In genomic region chr10:78247206-78247605, GRCm38 (mm10) we compare ENCODE assay signal across 21 mouse cellular contexts. TPM values are rescaled to one million over a fixed set of nuclear protein-coding genes. Genes with fewer than 3 reads are reported as not detected.
DNase-seq lines count a peak whose midpoint lies in the region; ATAC-seq and TF ChIP-seq lines count a peak whose summit lies in the region.
"Had no signal": no experiment of that assay in that cellular context is flagged by ENCODE, and none has a peak within 500 bp of the region (broad histone marks: within the 10 kb centered on the region; RNA-seq: fewer than 3 reads in every experiment).

No protein-coding gene starts in this region.

- DNase-seq in lung, postnatal 36 days = no peak
- DNase-seq: adrenal gland, postnatal 14 days; cerebellum, adult 18-20 months; cerebellum, adult 9-11 months; cerebellum, postnatal 36 days; gastrocnemius, postnatal 36 days; heart, adult 11 months; heart, postnatal 10 days had no signal

- ATAC-seq in intestine, embryonic 16.5 days = no peak
- no peak for ATAC-seq in intestine, embryonic 15.5 days
- no peak for ATAC-seq in intestine, postnatal 0 days
- ATAC-seq in liver, embryonic 15.5 days (ENCODE audit: insufficient read depth) = no peak
- no peak for ATAC-seq in erythroid progenitor cell, adult 5-6 weeks (replicated peaks; ENCODE audit: low FRiP score, poor library complexity, severe bottlenecking)
- no peak for ATAC-seq in hindbrain, embryonic 13.5 days (ENCODE audit: low FRiP score)
- ATAC-seq: activated CD4-positive, CD25-positive, alpha-beta regulatory T cell, adult 4 months; forebrain, embryonic 15.5 days; Patski had no signal

- H3K4me1 ChIP-seq in intestine, embryonic 16.5 days (ENCODE audit: control insufficient read depth, insufficient read depth, low read length) = peaks cover 17% of the 10 kb centered on the region
- H3K4me1 ChIP-seq in intestine, embryonic 15.5 days (replicated peaks) = peaks cover 17% of the 10 kb centered on the region
- no peaks in the 10 kb centered on the region for H3K4me1 ChIP-seq in intestine, postnatal 0 days (replicated peaks; ENCODE audit: control insufficient read depth, insufficient read depth, low read length)
- peaks cover 41% of the 10 kb centered on the region for H3K4me1 ChIP-seq in liver, embryonic 15.5 days (replicated peaks)
- H3K4me1 ChIP-seq in small intestine, adult 2 months (ENCODE audit: control insufficient read depth, insufficient read depth, insufficient read length, low read length) = peaks cover 12% of the 10 kb centered on the region
- H3K4me1 ChIP-seq in hindbrain, embryonic 13.5 days (replicated peaks) = peaks cover 23% of the 10 kb centered on the region

- no peak overlapping the region for H3K4me3 ChIP-seq in intestine, embryonic 16.5 days (ENCODE audit: low read length)
- H3K4me3 ChIP-seq in intestine, embryonic 15.5 days (replicated peaks) = no peak overlapping the region
- no peak overlapping the region for H3K4me3 ChIP-seq in intestine, postnatal 0 days (ENCODE audit: low read depth, low read length)
- H3K4me3 ChIP-seq in liver, embryonic 15.5 days (replicated peaks) = no peak overlapping the region
- H3K4me3 ChIP-seq in small intestine, adult 2 months (ENCODE audit: low read depth, low read length) = no peak overlapping the region
- H3K4me3 ChIP-seq in hindbrain, embryonic 13.5 days = no peak overlapping the region
- H3K4me3 ChIP-seq: embryonic facial prominence, embryonic 10.5 days; erythroblast, embryonic 14.5 days; forebrain, embryonic 15.5 days; hindbrain, embryonic 15.5 days had no signal

- no peak overlapping the region for H3K9ac ChIP-seq in intestine, embryonic 16.5 days (ENCODE audit: low read depth, low read length)
- H3K9ac ChIP-seq in intestine, embryonic 15.5 days = no peak overlapping the region
- no peak overlapping the region for H3K9ac ChIP-seq in intestine, postnatal 0 days (ENCODE audit: low read depth, low read length)
- no peak overlapping the region for H3K9ac ChIP-seq in liver, embryonic 15.5 days
- no peak overlapping the region for H3K9ac ChIP-seq in hindbrain, embryonic 13.5 days
- H3K9ac ChIP-seq: forebrain, embryonic 15.5 days; hindbrain, embryonic 15.5 days had no signal

- 63% methylated on average over 3 of the region's 3 CpGs for WGBS in intestine, embryonic 16.5 days
- WGBS in intestine, embryonic 15.5 days = 70% methylated on average over 3 of the region's 3 CpGs
- WGBS in intestine, postnatal 0 days = 40% methylated on average over 3 of the region's 3 CpGs
- 19% methylated on average over 3 of the region's 3 CpGs for whole genome bisulfite sequencing in liver, embryonic 15.5 days (ENCODE audit: insufficient replicate concordance)
- WGBS in small intestine, adult 2 months = 34% methylated on average over 3 of the region's 3 CpGs
- 90% methylated on average over 3 of the region's 3 CpGs for WGBS in hindbrain, embryonic 13.5 days

- H3K9me3 ChIP-seq in intestine, embryonic 16.5 days (ENCODE audit: control insufficient read depth, low read length) = no peaks in the 10 kb centered on the region
- no peaks in the 10 kb centered on the region for H3K9me3 ChIP-seq in intestine, embryonic 15.5 days
- H3K9me3 ChIP-seq in intestine, postnatal 0 days (ENCODE audit: control insufficient read depth) = no peaks in the 10 kb centered on the region
- no peaks in the 10 kb centered on the region for H3K9me3 ChIP-seq in liver, embryonic 15.5 days (replicated peaks)
- H3K9me3 ChIP-seq in hindbrain, embryonic 13.5 days = peaks cover 4% of the 10 kb centered on the region; the same call in 1 of the 2 replicates
- H3K9me3 ChIP-seq: embryonic facial prominence, embryonic 10.5 days; forebrain, embryonic 15.5 days; hindbrain, embryonic 15.5 days had no signal

- no peaks in the 10 kb centered on the region for H3K27me3 ChIP-seq in intestine, embryonic 16.5 days (replicated peaks; ENCODE audit: control insufficient read depth, insufficient read depth, low read length)
- no peaks in the 10 kb centered on the region for H3K27me3 ChIP-seq in intestine, embryonic 15.5 days (replicated peaks)
- no peaks in the 10 kb centered on the region for H3K27me3 ChIP-seq in intestine, postnatal 0 days (replicated peaks; ENCODE audit: control insufficient read depth, insufficient read depth, low read length)
- H3K27me3 ChIP-seq in liver, embryonic 15.5 days = peaks cover 4% of the 10 kb centered on the region; the same call in 1 of the 2 replicates
- H3K27me3 ChIP-seq in small intestine, adult 2 months (ENCODE audit: control insufficient read depth, insufficient read depth, low read length) = no peaks in the 10 kb centered on the region
- H3K27me3 ChIP-seq in hindbrain, embryonic 13.5 days = no peaks in the 10 kb centered on the region
- H3K27me3 ChIP-seq: forebrain, embryonic 15.5 days; hindbrain, embryonic 15.5 days; Patski had no signal

- no peak overlapping the region for H3K4me2 ChIP-seq in intestine, embryonic 16.5 days (ENCODE audit: low read depth, low read length)
- no peak overlapping the region for H3K4me2 ChIP-seq in intestine, embryonic 15.5 days (replicated peaks)
- H3K4me2 ChIP-seq in intestine, postnatal 0 days (replicated peaks; ENCODE audit: low read depth) = no peak overlapping the region
- H3K4me2 ChIP-seq in liver, embryonic 15.5 days = no peak overlapping the region
- H3K4me2 ChIP-seq in hindbrain, embryonic 13.5 days = no peak overlapping the region
- H3K4me2 ChIP-seq: forebrain, embryonic 15.5 days; hindbrain, embryonic 15.5 days had no signal

- no peaks in the 10 kb centered on the region for H3K36me3 ChIP-seq in intestine, embryonic 16.5 days (ENCODE audit: control insufficient read depth, insufficient read depth, low read length)
- no peaks in the 10 kb centered on the region for H3K36me3 ChIP-seq in intestine, embryonic 15.5 days
- no peaks in the 10 kb centered on the region for H3K36me3 ChIP-seq in intestine, postnatal 0 days (ENCODE audit: control insufficient read depth, insufficient read depth)
- H3K36me3 ChIP-seq in liver, embryonic 15.5 days (replicated peaks) = peaks cover 3% of the 10 kb centered on the region; the same call in 1 of the 2 replicates
- no peaks in the 10 kb centered on the region for H3K36me3 ChIP-seq in small intestine, adult 2 months (ENCODE audit: control insufficient read depth, insufficient read depth, low read length)
- peaks cover 4% of the 10 kb centered on the region; the same call in 1 of the 2 replicates for H3K36me3 ChIP-seq in hindbrain, embryonic 13.5 days
- H3K36me3 ChIP-seq: embryonic facial prominence, embryonic 10.5 days; forebrain, embryonic 15.5 days; hindbrain, embryonic 15.5 days had no signal

- TF ChIP-seq POLR2A in small intestine, adult 2 months (IDR thresholded peaks at IDR 0.05; ENCODE audit: low read depth, low read length) = no peak

- H3K27ac ChIP-seq in intestine, embryonic 16.5 days (ENCODE audit: low read length) = 0 out of 2 replicates have a peak overlapping the region, but pooled peaks have one; percentile 24
- H3K27ac ChIP-seq in intestine, embryonic 15.5 days = no peak overlapping the region
- H3K27ac ChIP-seq in intestine, postnatal 0 days (ENCODE audit: low read depth, low read length) = peak overlapping the region; percentile 22; the same call in 1 of the 2 replicates
- peak overlapping the region; percentile 53 for H3K27ac ChIP-seq in liver, embryonic 15.5 days (replicated peaks)
- peak overlapping the region; percentile 60 for H3K27ac ChIP-seq in small intestine, adult 2 months (ENCODE audit: insufficient read depth, low read depth, low read length)
- H3K27ac ChIP-seq in hindbrain, embryonic 13.5 days = no peak overlapping the region
- H3K27ac ChIP-seq: embryonic facial prominence, embryonic 10.5 days; forebrain, embryonic 15.5 days; hindbrain, embryonic 15.5 days had no signal

- TF ChIP-seq CTCF in intestine, postnatal 0 days (IDR thresholded peaks at IDR 0.05; ENCODE audit: low read depth) = no peak
- no peak for TF ChIP-seq CTCF in small intestine, adult 2 months (IDR thresholded peaks at IDR 0.05; ENCODE audit: extremely low read depth, insufficient read length, insufficient replicate concordance, low read depth, low read length)

RNA-seq across cellular contexts. Expression of gene Trappc10, which starts 2.8 kb away (rescaled TPM):
- 3.3 and 4.9 TPM in 2 replicates for polyA plus RNA-seq in intestine, embryonic 16.5 days (2015; fragmentation: Nextera tagmentation; extraction: Ambion mirVana)
- polyA plus RNA-seq in intestine, embryonic 15.5 days (2015; fragmentation: Nextera tagmentation; extraction: Ambion mirVana) = 17.3 and 17.6 TPM in 2 replicates
- 28.1 and 32.1 TPM in 2 replicates for polyA plus RNA-seq in intestine, postnatal 0 days (2015; fragmentation: Nextera tagmentation; extraction: Ambion mirVana)
- 15.7 and 15.9 TPM in 2 replicates for polyA plus RNA-seq in liver, embryonic 15.5 days (2015; fragmentation: Nextera tagmentation; extraction: Ambion mirVana)
- 35.1 and 69.9 TPM in 2 replicates for polyA plus RNA-seq in small intestine, adult 2 months (2012; rRNA removed)
- 127 and 132 TPM in 2 replicates for total RNA-seq in erythroid progenitor cell, adult 5-6 weeks (2015; ENCODE audit: low replicate concordance)
- 81.0 and 108 TPM in 2 replicates for total RNA-seq in erythroid progenitor cell, adult 5-6 weeks (2017; ENCODE audit: low replicate concordance)
- polyA plus RNA-seq in hindbrain, embryonic 13.5 days (2015; fragmentation: Nextera tagmentation; extraction: Ambion mirVana) = 23.1 and 24.7 TPM in 2 replicates

Comparison
In these comparisons a context has a peak if more than half of its experiments do, and no peak if none do; other contexts are left out.
1. H3K27ac ChIP-seq: peak in intestine, embryonic 16.5 days (single experiment), intestine, postnatal 0 days (single experiment), liver, embryonic 15.5 days (single experiment) and small intestine, adult 2 months (single experiment); none in intestine, embryonic 15.5 days (single experiment) and hindbrain, embryonic 13.5 days (single experiment).